Mouse (Mus musculus) lung, adult 18-20 months (tissue): ENCODE results near the gene Cpsf4l.

Source experiments
- DNase-seq, 2 experiments: peaks; one replicate each; pipeline ENCODE4 v3.0.0; 2022; ENCODE audit warnings: mixed read lengths in 2 of 2

Cpsf4l gene

GRCm38 (mm10) chr11:113709731-113710256 lies at the start of gene Cpsf4l:
TSS of gene Cpsf4l (minus strand) at chr11:113710017.
- DNase-seq = no peak

- no peak for DNase-seq
Observed at GRCm38 (mm10) chr11:113758851-113759250, 49.0 kb upstream of the Cpsf4l start.

GRCm38 (mm10) chr11:113756578-113756977 lies 46.8 kb upstream of the Cpsf4l start:
- DNase-seq = peak; percentile 65 to 81

GRCm38 (mm10) chr11:113755878-113756277 lies 46.1 kb upstream of the Cpsf4l start:
- peak in 1 of 2 experiments; percentile 52 for DNase-seq

GRCm38 (mm10) chr11:113754845-113755244 lies 45.0 kb upstream of the Cpsf4l start:
- DNase-seq = no peak

GRCm38 (mm10) chr11:113752685-113753430 lies 43.0 kb upstream of the Cpsf4l start:
- no peak for DNase-seq

- DNase-seq = no peak
Observed at GRCm38 (mm10) chr11:113752158-113752661, 42.4 kb upstream of the Cpsf4l start.

GRCm38 (mm10) chr11:113751484-113752084 lies 41.8 kb upstream of the Cpsf4l start, which contains the start of gene Cdc42ep4:
TSS of gene Cdc42ep4 (minus strand) at chr11:113751881.
- DNase-seq = peak; percentile 87 to 90

- DNase-seq = peak; percentile 81 to 86
Observed at GRCm38 (mm10) chr11:113750571-113751483, 41.0 kb upstream of the Cpsf4l start.

- DNase-seq = no peak
Observed at GRCm38 (mm10) chr11:113749749-113750351, 40.0 kb upstream of the Cpsf4l start.

- peak; percentile 90 to 94 for DNase-seq
Observed at GRCm38 (mm10) chr11:113748797-113749521, 39.1 kb upstream of the Cpsf4l start.

GRCm38 (mm10) chr11:113747725-113748380 lies 38.0 kb upstream of the Cpsf4l start:
- DNase-seq = no peak

GRCm38 (mm10) chr11:113747056-113747455 lies 37.2 kb upstream of the Cpsf4l start:
- peak; percentile 68 to 81 for DNase-seq

GRCm38 (mm10) chr11:113745961-113746360 lies 36.1 kb upstream of the Cpsf4l start:
- no peak for DNase-seq

GRCm38 (mm10) chr11:113742998-113743397 lies 33.2 kb upstream of the Cpsf4l start:
- DNase-seq = no peak

- peak; percentile 58 to 73 for DNase-seq
Observed at GRCm38 (mm10) chr11:113740100-113740499, 30.3 kb upstream of the Cpsf4l start.

GRCm38 (mm10) chr11:113739213-113739612 lies 29.4 kb upstream of the Cpsf4l start:
- DNase-seq = peak; percentile 92 to 95

- DNase-seq = peak in 1 of 2 experiments; percentile 56
Observed at GRCm38 (mm10) chr11:113737912-113738311, 28.1 kb upstream of the Cpsf4l start.

GRCm38 (mm10) chr11:113737553-113737854 lies 27.7 kb upstream of the Cpsf4l start:
- peak in 1 of 2 experiments; percentile 45 for DNase-seq

GRCm38 (mm10) chr11:113736848-113737552 lies 27.2 kb upstream of the Cpsf4l start:
- no peak for DNase-seq
